Mouse (Mus musculus) induced T-regulatory cell, adult 2 months (primary cell): ENCODE data around the gene 1700024G13Rik.

Experiments used
- DNase-seq: peaks from one replicate; pipeline ENCODE4 v3.0.0-alpha.2; 2012; ENCODE audit warnings: low read depth

1700024G13Rik gene

DNA sequence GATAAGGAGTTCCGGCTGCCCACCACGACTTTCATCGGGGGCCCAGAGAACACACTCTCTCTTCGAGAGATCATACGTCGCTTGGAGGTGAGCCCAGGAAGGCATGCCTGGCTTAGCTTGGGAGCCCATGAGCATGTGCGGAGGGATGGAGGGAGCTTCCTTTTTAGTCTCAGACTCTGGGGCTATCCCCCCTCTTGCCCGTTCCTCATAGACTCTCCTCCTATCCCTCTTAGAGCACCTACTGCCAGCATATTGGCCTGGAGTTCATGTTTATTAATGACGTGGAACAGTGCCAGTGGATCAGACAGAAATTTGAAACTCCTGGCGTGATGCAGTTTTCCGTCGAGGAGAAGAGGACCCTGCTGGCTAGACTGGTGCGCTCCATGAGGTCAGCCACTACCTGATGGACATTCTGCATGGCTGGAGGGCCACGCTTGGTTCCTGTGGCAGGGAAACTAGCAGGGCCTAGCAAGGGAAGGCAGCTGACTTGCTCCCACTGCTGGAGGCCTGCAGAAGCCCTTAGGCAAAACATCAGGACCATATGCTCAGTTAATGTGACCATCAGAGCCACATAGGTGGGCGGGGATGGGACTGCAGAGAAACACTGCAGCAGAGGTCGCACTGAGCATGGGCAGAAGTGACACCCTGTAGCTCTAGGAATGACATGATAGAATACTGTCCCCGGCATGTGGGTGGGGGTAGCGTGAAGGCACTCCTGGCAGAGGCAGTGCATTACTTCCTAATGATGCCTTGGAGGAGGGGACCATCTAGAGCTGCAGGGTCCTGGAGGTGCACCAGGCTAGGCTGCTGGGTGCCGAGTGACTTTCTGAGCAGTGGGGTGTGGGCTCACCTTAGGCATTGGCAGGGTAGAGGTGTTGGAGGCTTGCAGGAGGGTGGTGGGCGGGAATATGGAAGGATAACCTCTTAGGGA is 55.4 kb downstream of the 1700024G13Rik start:
- DNase-seq: no peak

DNA sequence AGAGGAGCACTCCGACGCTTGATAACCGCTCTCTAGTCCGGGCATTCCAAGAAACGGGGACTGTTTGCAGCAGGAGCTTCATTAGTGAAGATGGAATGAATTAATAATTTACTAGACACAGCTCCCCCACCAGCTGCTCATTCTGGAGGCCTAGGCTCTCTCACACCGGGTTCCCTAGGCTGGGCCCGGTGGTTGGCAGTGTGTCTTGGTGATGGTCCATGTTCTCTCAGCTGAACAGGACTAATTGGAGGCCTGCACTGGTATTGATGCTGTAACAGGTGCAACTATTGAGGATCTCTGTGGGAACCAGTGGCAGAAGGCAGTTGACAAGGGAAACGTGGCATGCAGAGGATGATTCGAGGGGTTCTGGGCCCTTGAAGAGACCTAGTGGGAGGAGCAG is 60.8 kb downstream of the 1700024G13Rik start:
- no peak for DNase-seq
